In genomic region chr15:31531446-31532330, GRCm38 (mm10) we compare ENCODE assay signal across 8 mouse cellular contexts. TPM values are rescaled to one million over a fixed set of nuclear protein-coding genes. Genes with fewer than 3 reads are reported as not detected.
DNase-seq lines count a peak whose midpoint lies in the region; ATAC-seq and TF ChIP-seq lines count a peak whose summit lies in the region.

No protein-coding gene starts in this region.

- H3K9me3 ChIP-seq in hindbrain, embryonic 12.5 days (replicated peaks), result 0 out of 2 replicates have a peak, but pooled peaks cover 3% of the 10 kb centered on the region
- no peaks in the 10 kb centered on the region for H3K9me3 ChIP-seq in megakaryocyte, embryonic 14.5 days

- peak overlapping the region; percentile 100 for H3K4me3 ChIP-seq in lung, adult 2 months (replicated peaks; ENCODE audit: extremely low read depth, low read depth, low read length)
- H3K4me3 ChIP-seq in bone marrow macrophage, adult 2 months (ENCODE audit: insufficient read depth, low read length), result peak overlapping the region; percentile 99
- H3K4me3 ChIP-seq in hindbrain, embryonic 12.5 days, result peak overlapping the region; percentile 96
- H3K4me3 ChIP-seq in megakaryocyte, embryonic 14.5 days (replicated peaks), result peak overlapping the region; percentile 99

- WGBS in lung, adult 2 months, result 14% methylated on average over 16 of the region's 16 CpGs
- WGBS in hindbrain, embryonic 12.5 days, result 22% methylated on average over 16 of the region's 16 CpGs

- TF ChIP-seq POLR2A in lung, adult 2 months (IDR thresholded peaks at IDR 0.05; ENCODE audit: borderline replicate concordance, extremely low read depth, low read depth, low read length), result no peak
- no peak for TF ChIP-seq POLR2A in bone marrow macrophage, adult 2 months (IDR thresholded peaks at IDR 0.05; ENCODE audit: borderline replicate concordance, low read depth, low read length)

- peak overlapping the region; percentile 78 for H3K27ac ChIP-seq in bone marrow macrophage, adult 2 months (ENCODE audit: insufficient read depth, low read depth, low read length)
- H3K27ac ChIP-seq in hindbrain, embryonic 12.5 days, result peak overlapping the region; percentile 100

- no peak for TF ChIP-seq CTCF in lung, adult 2 months (IDR thresholded peaks at IDR 0.05; ENCODE audit: insufficient read depth, low read length)
- TF ChIP-seq CTCF in bone marrow macrophage, adult 2 months (IDR thresholded peaks at IDR 0.05; ENCODE audit: low read depth, low read length), result no peak

- no peak for DNase-seq in lung, adult 2 months
- DNase-seq in lung, adult 18-20 months, result no peak
- DNase-seq in thymus, postnatal 36 days, result peak; percentile 36 to 44
- DNase-seq in left cerebral cortex, adult 9 months (ENCODE audit: low spot score in 2 of 2), result no peak
- no peak for DNase-seq in right cerebral cortex, postnatal 4 days

- peaks cover 4% of the 10 kb centered on the region; the same call in 1 of the 2 replicates for H3K4me1 ChIP-seq in lung, adult 2 months (ENCODE audit: control insufficient read depth, insufficient read depth, low read length)
- peaks cover 40% of the 10 kb centered on the region for H3K4me1 ChIP-seq in bone marrow macrophage, adult 2 months (ENCODE audit: control insufficient read depth, insufficient read depth, low read length)
- peaks cover 34% of the 10 kb centered on the region for H3K4me1 ChIP-seq in hindbrain, embryonic 12.5 days
- peaks cover 69% of the 10 kb centered on the region for H3K4me1 ChIP-seq in megakaryocyte, embryonic 14.5 days

- H3K4me2 ChIP-seq in hindbrain, embryonic 12.5 days (replicated peaks), result peak overlapping the region; percentile 52

- no peaks in the 10 kb centered on the region for H3K27me3 ChIP-seq in hindbrain, embryonic 12.5 days
- no peaks in the 10 kb centered on the region for H3K27me3 ChIP-seq in megakaryocyte, embryonic 14.5 days (replicated peaks)

- H3K9ac ChIP-seq in hindbrain, embryonic 12.5 days, result peak overlapping the region; percentile 97

- ATAC-seq in hindbrain, embryonic 12.5 days (ENCODE audit: low FRiP score), result no peak

- H3K36me3 ChIP-seq in hindbrain, embryonic 12.5 days, result no peaks in the 10 kb centered on the region
- H3K36me3 ChIP-seq in megakaryocyte, embryonic 14.5 days (replicated peaks; ENCODE audit: low read length), result peaks cover 13% of the 10 kb centered on the region

RNA-seq across cellular contexts. Expression of gene March6, which starts 0.8 kb away (rescaled TPM):
- 14.2 and 23.8 TPM in 2 replicates for polyA plus RNA-seq in lung, adult 2 months (2012; rRNA removed)
- 40.7 and 42.2 TPM in 2 replicates for polyA plus RNA-seq in bone marrow macrophage, adult 2 months (2012; ENCODE audit: insufficient read depth, insufficient read length, missing spikeins)
- polyA plus RNA-seq in hindbrain, embryonic 12.5 days (2016; fragmentation: Nextera tagmentation; extraction: Ambion mirVana), result 67.5 and 70.9 TPM in 2 replicates
- polyA plus RNA-seq in megakaryocyte, embryonic 14.5 days (2012; ENCODE audit: insufficient read depth, low replicate concordance), result 18.8 and 34.5 TPM in 2 replicates

RNA-seq across cellular contexts. Expression of gene Cmbl, which starts 33.5 kb away (rescaled TPM):
- 20.6 and 34.1 TPM in 2 replicates for polyA plus RNA-seq in lung, adult 2 months (2012; rRNA removed)
- polyA plus RNA-seq in bone marrow macrophage, adult 2 months (2012; ENCODE audit: insufficient read depth, insufficient read length, missing spikeins), result 4.2 and 6.0 TPM in 2 replicates
- 2.7 and 2.8 TPM in 2 replicates for polyA plus RNA-seq in hindbrain, embryonic 12.5 days (2016; fragmentation: Nextera tagmentation; extraction: Ambion mirVana)
- not detected in 2 replicates for polyA plus RNA-seq in megakaryocyte, embryonic 14.5 days (2012; ENCODE audit: insufficient read depth, low replicate concordance)

Comparison
In these comparisons a context has a peak if more than half of its experiments do, and no peak if none do; other contexts are left out.
1. DNase-seq: peak in thymus, postnatal 36 days (2 of 2); none in lung, adult 2 months (single experiment), lung, adult 18-20 months (0 of 2), left cerebral cortex, adult 9 months (0 of 2) and right cerebral cortex, postnatal 4 days (single experiment).
2. Peak in every context shown above with its lines, with median percentiles within 50 percentile points of each other: H3K4me3 ChIP-seq.